22 mouse cellular contexts compared by ENCODE assay signal in the genomic region with DNA sequence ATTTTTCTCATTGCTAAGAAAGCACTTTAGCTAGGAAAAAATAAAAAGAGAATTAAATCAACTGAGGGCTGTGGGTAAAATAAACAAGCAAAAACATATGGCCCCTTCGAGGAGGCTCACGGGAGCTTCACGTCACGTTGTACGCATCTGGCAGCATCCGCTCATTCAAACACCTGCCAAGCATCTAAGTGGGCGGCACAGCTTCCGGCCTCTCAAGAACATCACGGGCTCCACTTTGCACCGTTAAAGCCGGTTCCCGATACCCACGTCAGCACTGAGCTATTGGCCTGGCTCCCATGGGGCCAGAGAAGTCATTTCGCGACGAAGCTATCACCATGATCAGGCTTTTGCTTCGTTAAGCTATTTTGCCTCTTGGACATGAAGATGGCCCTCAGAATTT. TPM values are rescaled to one million over a fixed set of nuclear protein-coding genes. Genes with fewer than 3 reads are reported as not detected.
DNase-seq lines count a peak whose midpoint lies in the region; ATAC-seq and TF ChIP-seq lines count a peak whose summit lies in the region.
"Had no signal": no experiment of that assay in that cellular context is flagged by ENCODE, and none has a peak within 500 bp of the region (broad histone marks: within the 10 kb centered on the region; RNA-seq: fewer than 3 reads in every experiment).

No protein-coding gene starts in this region.

- no peak overlapping the region for H3K9ac ChIP-seq in hindbrain, embryonic 15.5 days
- no peak overlapping the region for H3K9ac ChIP-seq in hindbrain, embryonic 13.5 days
- H3K9ac ChIP-seq in midbrain, embryonic 11.5 days (ENCODE audit: low read length) = no peak overlapping the region
- H3K9ac ChIP-seq: forebrain, embryonic 15.5 days; heart, embryonic 15.5 days; intestine, embryonic 15.5 days had no signal

- H3K4me3 ChIP-seq in hindbrain, embryonic 15.5 days = no peak overlapping the region
- H3K4me3 ChIP-seq in hindbrain, embryonic 13.5 days = no peak overlapping the region
- peak overlapping the region; percentile 75 for H3K4me3 ChIP-seq in testis, adult 2 months (ENCODE audit: control insufficient read depth, low read depth, low read length)
- H3K4me3 ChIP-seq in midbrain, embryonic 11.5 days (ENCODE audit: low read depth, low read length) = no peak overlapping the region
- H3K4me3 ChIP-seq: forebrain, embryonic 15.5 days; heart, adult 2 months; heart, embryonic 15.5 days; hindbrain, embryonic 10.5 days; intestine, embryonic 15.5 days had no signal

- H3K9me3 ChIP-seq in hindbrain, embryonic 15.5 days = no peaks in the 10 kb centered on the region
- no peaks in the 10 kb centered on the region for H3K9me3 ChIP-seq in hindbrain, embryonic 13.5 days
- no peaks in the 10 kb centered on the region; the same call in 1 of the 2 replicates for H3K9me3 ChIP-seq in midbrain, embryonic 11.5 days (ENCODE audit: control insufficient read depth, low read length)
- H3K9me3 ChIP-seq: forebrain, embryonic 15.5 days; G1E; heart, embryonic 15.5 days; intestine, embryonic 15.5 days had no signal

- H3K36me3 ChIP-seq in hindbrain, embryonic 15.5 days = no peaks in the 10 kb centered on the region
- no peaks in the 10 kb centered on the region for H3K36me3 ChIP-seq in hindbrain, embryonic 13.5 days
- no peaks in the 10 kb centered on the region for H3K36me3 ChIP-seq in testis, adult 2 months (ENCODE audit: control insufficient read depth, insufficient read depth, low read length)
- no peaks in the 10 kb centered on the region for H3K36me3 ChIP-seq in midbrain, embryonic 11.5 days (ENCODE audit: control insufficient read depth, insufficient read depth, low read length)
- H3K36me3 ChIP-seq: forebrain, embryonic 15.5 days; G1E; heart, embryonic 15.5 days; hindbrain, embryonic 10.5 days; intestine, embryonic 15.5 days had no signal

- H3K27me3 ChIP-seq in hindbrain, embryonic 15.5 days = no peaks in the 10 kb centered on the region
- H3K27me3 ChIP-seq in hindbrain, embryonic 13.5 days = no peaks in the 10 kb centered on the region
- no peaks in the 10 kb centered on the region for H3K27me3 ChIP-seq in testis, adult 2 months (ENCODE audit: control insufficient read depth, insufficient read depth, low read length)
- no peaks in the 10 kb centered on the region for H3K27me3 ChIP-seq in midbrain, embryonic 11.5 days (ENCODE audit: control insufficient read depth, insufficient read depth, low read length)
- H3K27me3 ChIP-seq: forebrain, embryonic 15.5 days; heart, embryonic 15.5 days; intestine, embryonic 15.5 days had no signal

- 64% methylated on average over 17 of the region's 17 CpGs for WGBS in hindbrain, embryonic 15.5 days
- WGBS in hindbrain, embryonic 13.5 days = 65% methylated on average over 17 of the region's 17 CpGs
- 88% methylated on average over 17 of the region's 17 CpGs for WGBS in midbrain, embryonic 11.5 days

- no peak for DNase-seq in testis, postnatal 10 days (ENCODE audit: low spot score)
- DNase-seq in brain, embryonic 14.5 days (ENCODE audit: low read depth) = peak; percentile 23
- no peak for DNase-seq in midbrain, embryonic 11.5 days (ENCODE audit: low spot score, missing footprints)
- DNase-seq in spleen, adult 12 weeks (ENCODE audit: low spot score) = no peak
- DNase-seq: adrenal gland, postnatal 25 days; B cell, adult 2 months; cerebellum, adult 2 months; cerebellum, postnatal 10 days; gastrocnemius, postnatal 10 days; heart, adult 2 months; heart, postnatal 14 days had no signal

- peaks cover 16% of the 10 kb centered on the region for H3K4me1 ChIP-seq in hindbrain, embryonic 15.5 days (replicated peaks)
- H3K4me1 ChIP-seq in hindbrain, embryonic 13.5 days (replicated peaks) = peaks cover 20% of the 10 kb centered on the region
- H3K4me1 ChIP-seq in testis, adult 2 months (ENCODE audit: control insufficient read depth, insufficient read depth, low read length) = peaks cover 3% of the 10 kb centered on the region
- peaks cover 24% of the 10 kb centered on the region for H3K4me1 ChIP-seq in midbrain, embryonic 11.5 days (ENCODE audit: control insufficient read depth, insufficient read depth, low read length)

- no peak for TF ChIP-seq POLR2A in testis, adult 2 months (IDR thresholded peaks at IDR 0.05; ENCODE audit: control insufficient read depth, low read depth, low read length)
- no peak for TF ChIP-seq POLR2A in brain, embryonic 14.5 days (IDR thresholded peaks at IDR 0.05; ENCODE audit: borderline replicate concordance, extremely low read depth, insufficient read depth, insufficient read length, poor library complexity, severe bottlenecking)

- TF ChIP-seq CTCF in testis, adult 2 months (IDR thresholded peaks at IDR 0.05; ENCODE audit: control insufficient read depth, insufficient read depth, insufficient replicate concordance, low read depth, low read length) = no peak
- no peak for TF ChIP-seq CTCF in brain, embryonic 14.5 days (IDR thresholded peaks at IDR 0.05; ENCODE audit: borderline replicate concordance, extremely low read depth, insufficient read depth, insufficient read length)

- no peak overlapping the region for H3K27ac ChIP-seq in hindbrain, embryonic 15.5 days (replicated peaks)
- no peak overlapping the region for H3K27ac ChIP-seq in hindbrain, embryonic 13.5 days
- no peak overlapping the region for H3K27ac ChIP-seq in testis, adult 2 months (ENCODE audit: control insufficient read depth, insufficient read depth, low read depth, low read length)
- no peak overlapping the region for H3K27ac ChIP-seq in midbrain, embryonic 11.5 days (ENCODE audit: low read depth, low read length)
- H3K27ac ChIP-seq: forebrain, embryonic 15.5 days; heart, adult 2 months; heart, embryonic 15.5 days; intestine, embryonic 15.5 days had no signal

- H3K4me2 ChIP-seq in hindbrain, embryonic 15.5 days = peak overlapping the region; percentile 22; the same call in 1 of the 2 replicates
- no peak overlapping the region for H3K4me2 ChIP-seq in hindbrain, embryonic 13.5 days
- no peak overlapping the region for H3K4me2 ChIP-seq in midbrain, embryonic 11.5 days
- H3K4me2 ChIP-seq: forebrain, embryonic 15.5 days; heart, embryonic 11.5 days; heart, embryonic 15.5 days; intestine, embryonic 15.5 days had no signal

- ATAC-seq in hindbrain, embryonic 15.5 days (ENCODE audit: low FRiP score, low read depth) = no peak
- ATAC-seq in hindbrain, embryonic 13.5 days (ENCODE audit: low FRiP score) = no peak
- no peak for ATAC-seq in midbrain, embryonic 11.5 days (ENCODE audit: low FRiP score)
- ATAC-seq: activated CD4-positive, CD25-positive, alpha-beta regulatory T cell, adult 4 months; CD4-positive, CD25-positive, alpha-beta regulatory T cell, adult 4 months; forebrain, embryonic 15.5 days; intestine, embryonic 15.5 days had no signal

RNA-seq across cellular contexts. Expression of a gene that starts 26.4 kb away (rescaled TPM):
- 39.2 and 40.0 TPM in 2 replicates for polyA plus RNA-seq in hindbrain, embryonic 15.5 days (2015; fragmentation: Nextera tagmentation; extraction: Ambion mirVana)
- 53.1 and 62.7 TPM in 2 replicates for polyA plus RNA-seq in hindbrain, embryonic 13.5 days (2015; fragmentation: Nextera tagmentation; extraction: Ambion mirVana)
- polyA plus RNA-seq in testis, adult 2 months (2012; rRNA removed) = 10.5 and 10.8 TPM in 2 replicates
- polyA plus RNA-seq in brain, embryonic 14.5 days (2012; rRNA removed) = 24.5 and 45.2 TPM in 2 replicates
- 46.8 and 52.2 TPM in 2 replicates for polyA plus RNA-seq in midbrain, embryonic 11.5 days (2014; fragmentation: Nextera tagmentation; extraction: Ambion mirVana)
